Mouse (Mus musculus): ENCODE measurements at regions not wholly inside any gene's neighbourhood (a gene's known extent, or its start where the extent isn't known, plus 50 kb on each side); places are given as distances from the start of the nearest gene placed in this dataset.

DNA sequence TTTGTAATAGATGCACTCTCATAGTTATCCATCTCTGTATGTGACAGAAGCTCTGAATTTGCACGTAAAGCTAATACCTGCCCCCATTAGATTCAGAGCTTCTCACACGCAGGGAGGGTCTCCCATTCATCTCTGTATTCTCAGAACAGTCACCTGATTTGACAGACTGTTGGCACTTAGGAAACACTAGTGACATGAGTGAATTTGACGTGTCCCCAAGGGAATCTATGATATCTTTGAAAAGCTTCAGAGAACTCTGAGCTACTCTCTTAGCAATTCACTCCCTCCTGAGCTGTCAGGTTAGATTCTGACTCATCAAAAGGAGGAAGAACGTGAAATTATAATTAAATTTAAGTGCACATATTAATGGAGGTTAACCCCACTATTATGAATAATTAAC, 423.1 kb downstream of the Ipo11 start:
- Histone ChIP-seq H3K9me3 (ENCODE audit: control insufficient read depth, low read length) (no peaks in the 10 kb centered on the region), H3K27ac (no peak overlapping the region), H3K36me3 (replicated peaks; ENCODE audit: control insufficient read depth, insufficient read depth, low read depth) (no peaks in the 10 kb centered on the region), H3K4me3 (ENCODE audit: insufficient read depth in 1 of 2, low read depth in 2 of 2, low read length in 2 of 2) (no peak overlapping the region), H3K4me2 (ENCODE audit: low read depth) (no peak overlapping the region), H3K9ac (replicated peaks) (no peak overlapping the region), H3K4me1 (replicated peaks; ENCODE audit: control insufficient read depth in 2 of 2, insufficient read depth in 2 of 2, low read length in 1 of 2) (no peaks in the 10 kb centered on the region), H3K27me3 (ENCODE audit: control insufficient read depth, insufficient read depth, low read length) (no peaks in the 10 kb centered on the region)
- no peak for DNase-seq (ENCODE audit: low read depth in 3 of 3, low spot score in 3 of 3)
- TF ChIP-seq EP300 (IDR thresholded peaks at IDR 0.05; ENCODE audit: low read depth) (no peak), CTCF (IDR thresholded peaks at IDR 0.05; ENCODE audit: low read depth) (no peak)
- 48% methylated on average over 4 of the region's 4 CpGs for WGBS (ENCODE audit: insufficient replicate concordance)
- ATAC-seq (ENCODE audit: insufficient read depth) = no peak

DNA sequence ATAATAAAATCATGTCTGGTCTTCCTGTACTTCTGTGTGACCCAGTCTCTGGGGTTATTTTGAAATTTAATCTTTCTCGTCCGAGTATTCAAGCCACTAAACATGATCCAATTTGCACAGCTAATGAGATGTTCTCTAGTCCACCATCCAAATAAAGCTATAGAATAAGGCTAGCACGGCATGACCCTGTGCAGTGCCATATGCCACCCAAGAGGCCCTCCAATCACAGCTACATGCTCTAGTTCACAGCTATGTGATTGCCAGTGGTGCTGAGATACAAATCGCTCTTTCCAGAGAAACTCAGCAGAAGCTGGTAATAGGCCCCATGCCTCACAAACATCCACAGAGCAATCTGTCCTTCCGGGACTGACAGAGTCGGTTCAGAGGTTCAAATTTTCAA, 426.3 kb downstream of the Ipo11 start:
- H3K9ac ChIP-seq (replicated peaks) = no peak overlapping the region
- 56% methylated on average over 6 of the region's 6 CpGs for WGBS (ENCODE audit: insufficient replicate concordance)

DNA sequence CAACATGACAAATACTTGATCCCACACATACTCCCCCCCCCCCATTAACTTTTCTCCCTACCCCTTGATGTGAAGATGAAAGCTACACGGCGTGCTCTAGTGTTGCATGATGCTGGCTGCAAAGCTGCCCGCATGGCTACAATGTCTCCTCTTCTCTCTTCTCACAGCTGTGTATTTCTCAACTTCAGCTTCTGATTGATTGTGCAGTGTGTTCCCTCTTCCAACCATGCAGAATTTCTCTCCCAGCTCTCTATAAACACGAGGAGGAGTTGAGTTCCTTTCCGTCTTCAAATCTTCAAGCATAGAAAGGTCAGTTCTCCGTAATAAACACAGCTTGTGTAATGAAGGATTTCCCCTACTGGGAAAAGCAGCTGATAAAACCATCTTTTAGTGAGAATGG, 435.5 kb downstream of the Ipo11 start:
- ATAC-seq (ENCODE audit: insufficient read depth) = no peak
- Histone ChIP-seq H3K36me3 (replicated peaks; ENCODE audit: control insufficient read depth, insufficient read depth, low read depth) (no peaks in the 10 kb centered on the region), H3K4me1 (replicated peaks; ENCODE audit: control insufficient read depth in 2 of 2, insufficient read depth in 2 of 2, low read length in 1 of 2) (no peaks in the 10 kb centered on the region), H3K4me3 (ENCODE audit: insufficient read depth in 1 of 2, low read depth in 2 of 2, low read length in 2 of 2) (no peak overlapping the region), H3K4me2 (ENCODE audit: low read depth) (no peak overlapping the region), H3K27me3 (ENCODE audit: control insufficient read depth, insufficient read depth, low read length) (no peaks in the 10 kb centered on the region), H3K9ac (replicated peaks) (no peak overlapping the region), H3K9me3 (ENCODE audit: control insufficient read depth, low read length) (no peaks in the 10 kb centered on the region), H3K27ac (no peak overlapping the region)
- DNase-seq (ENCODE audit: low read depth in 3 of 3, low spot score in 3 of 3) = no peak
- TF ChIP-seq EP300 (IDR thresholded peaks at IDR 0.05; ENCODE audit: low read depth) (no peak), CTCF (IDR thresholded peaks at IDR 0.05; ENCODE audit: low read depth) (no peak)
- 57% methylated on average over 6 of the region's 6 CpGs for WGBS (ENCODE audit: insufficient replicate concordance)

More for the DNA sequence above, 426.3 kb downstream of the Ipo11 start:
- Histone ChIP-seq H3K9me3 (ENCODE audit: control insufficient read depth, low read length) (no peaks in the 10 kb centered on the region), H3K36me3 (replicated peaks; ENCODE audit: control insufficient read depth, insufficient read depth, low read depth) (no peaks in the 10 kb centered on the region), H3K27me3 (ENCODE audit: control insufficient read depth, insufficient read depth, low read length) (no peaks in the 10 kb centered on the region), H3K4me3 (ENCODE audit: insufficient read depth in 1 of 2, low read depth in 2 of 2, low read length in 2 of 2) (no peak overlapping the region), H3K4me2 (ENCODE audit: low read depth) (no peak overlapping the region), H3K4me1 (replicated peaks; ENCODE audit: control insufficient read depth in 2 of 2, insufficient read depth in 2 of 2, low read length in 1 of 2) (no peaks in the 10 kb centered on the region), H3K27ac (no peak overlapping the region)
- no peak for DNase-seq (ENCODE audit: low read depth in 3 of 3, low spot score in 3 of 3)
- TF ChIP-seq EP300 (IDR thresholded peaks at IDR 0.05; ENCODE audit: low read depth) (no peak), CTCF (IDR thresholded peaks at IDR 0.05; ENCODE audit: low read depth) (no peak)
- ATAC-seq (ENCODE audit: insufficient read depth) = no peak

DNA sequence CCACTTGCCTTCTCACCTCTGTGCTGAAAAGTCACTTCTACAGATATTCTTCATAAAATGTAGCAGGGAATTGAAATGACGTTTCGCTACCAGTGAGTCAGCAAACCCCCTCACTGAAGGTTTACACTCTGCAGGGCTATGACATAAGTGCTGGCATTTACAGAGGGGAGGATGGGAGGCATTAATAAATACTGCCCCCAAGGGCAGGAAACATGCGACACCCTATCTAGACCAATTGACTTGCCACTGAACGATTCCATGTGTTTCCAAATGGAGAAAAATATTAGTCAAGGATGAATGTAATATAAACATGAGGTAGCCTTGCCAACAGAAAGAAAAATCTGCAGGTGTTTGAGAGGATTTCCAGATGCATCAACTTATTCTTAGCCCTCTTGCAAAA, 465.5 kb downstream of the Ipo11 start:
- 61% methylated on average over 4 of the region's 4 CpGs for WGBS (ENCODE audit: insufficient replicate concordance)
- Histone ChIP-seq H3K36me3 (replicated peaks; ENCODE audit: control insufficient read depth, insufficient read depth, low read depth) (no peaks in the 10 kb centered on the region), H3K27ac (no peak overlapping the region), H3K4me2 (ENCODE audit: low read depth) (no peak overlapping the region), H3K27me3 (ENCODE audit: control insufficient read depth, insufficient read depth, low read length) (no peaks in the 10 kb centered on the region), H3K9me3 (ENCODE audit: control insufficient read depth, low read length) (no peaks in the 10 kb centered on the region), H3K4me3 (ENCODE audit: insufficient read depth in 1 of 2, low read depth in 2 of 2, low read length in 2 of 2) (no peak overlapping the region), H3K4me1 (replicated peaks; ENCODE audit: control insufficient read depth in 2 of 2, insufficient read depth in 2 of 2, low read length in 1 of 2) (no peaks in the 10 kb centered on the region), H3K9ac (replicated peaks) (no peak overlapping the region)
- TF ChIP-seq CTCF (IDR thresholded peaks at IDR 0.05; ENCODE audit: low read depth) (no peak), EP300 (IDR thresholded peaks at IDR 0.05; ENCODE audit: low read depth) (no peak)
- DNase-seq (ENCODE audit: low read depth in 3 of 3, low spot score in 3 of 3) (no peak), ATAC-seq (ENCODE audit: insufficient read depth) (no peak)

DNA sequence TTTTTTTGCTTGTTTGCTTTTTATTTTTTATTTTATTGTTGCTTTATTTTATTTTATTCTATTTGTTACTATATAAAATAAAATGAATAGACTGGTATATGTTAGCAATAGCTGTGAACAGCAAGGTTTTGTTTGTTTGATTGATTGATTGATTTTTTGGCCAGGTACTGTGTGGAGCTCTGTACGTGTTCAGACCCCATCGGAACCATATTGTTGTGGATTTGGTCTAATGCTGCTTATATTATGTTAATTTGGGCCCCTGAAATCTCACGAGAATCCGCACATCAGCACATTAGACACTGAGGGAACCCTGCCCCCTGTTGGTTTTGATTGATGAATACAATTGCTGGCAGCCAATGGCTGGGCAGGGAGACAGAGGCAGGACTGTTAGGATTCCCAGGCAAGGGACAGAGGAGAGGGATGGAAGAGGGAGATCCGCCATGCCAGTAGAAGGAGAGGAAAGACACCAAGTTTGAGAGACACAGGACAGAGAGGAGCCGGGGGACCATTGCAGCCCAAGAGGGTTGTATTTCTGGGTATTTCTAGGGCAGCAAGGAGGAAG, 482.3 kb downstream of the Ipo11 start:
- H3K27ac ChIP-seq = no peak overlapping the region
- 68% methylated on average over 6 of the region's 6 CpGs for WGBS (ENCODE audit: insufficient replicate concordance)
- ATAC-seq (ENCODE audit: insufficient read depth) = no peak

More for the DNA sequence above, 482.3 kb downstream of the Ipo11 start:
- Histone ChIP-seq H3K9me3 (ENCODE audit: control insufficient read depth, low read length) (no peaks in the 10 kb centered on the region), H3K4me1 (replicated peaks; ENCODE audit: control insufficient read depth in 2 of 2, insufficient read depth in 2 of 2, low read length in 1 of 2) (no peaks in the 10 kb centered on the region), H3K4me2 (ENCODE audit: low read depth) (no peak overlapping the region), H3K27me3 (ENCODE audit: control insufficient read depth, insufficient read depth, low read length) (no peaks in the 10 kb centered on the region), H3K4me3 (ENCODE audit: insufficient read depth in 1 of 2, low read depth in 2 of 2, low read length in 2 of 2) (no peak overlapping the region), H3K9ac (replicated peaks) (no peak overlapping the region), H3K36me3 (replicated peaks; ENCODE audit: control insufficient read depth, insufficient read depth, low read depth) (no peaks in the 10 kb centered on the region)
- TF ChIP-seq CTCF (IDR thresholded peaks at IDR 0.05; ENCODE audit: low read depth) (no peak), EP300 (IDR thresholded peaks at IDR 0.05; ENCODE audit: low read depth) (no peak)
- DNase-seq (ENCODE audit: low read depth in 3 of 3, low spot score in 3 of 3) = no peak

All from liver, embryonic 14.5 days (tissue).